Mouse (Mus musculus) adrenal gland, postnatal 14 days (tissue): ENCODE results near the gene Chd8. TPM values are rescaled to one million over a fixed set of nuclear protein-coding genes. Genes with fewer than 3 reads are reported as not detected.
A peak's percentile ranks its signal among the peaks of the same experiment; 100 is the strongest.
"Not testable (repeated sequence)": the region's sequence is repeated elsewhere in the genome, so short reads cannot be mapped to it uniquely, and the experiment has no call there.

Experiments used
- DNase-seq: peaks from one replicate; pipeline ENCODE4 v3.0.0; 2021; ENCODE audit warnings: mixed read lengths
- long read RNA-seq, 2 experiments: library from polyadenylated mRNA; stranded (forward); transcript quantifications; one replicate each; pipeline ENCODE4 v2.0.0; 2021
- total RNA-seq: library from RNA; stranded (reverse); gene quantifications from 2 replicates; pipeline ENCODE4 v1.2.3, GENCODE M21; 2021

Chd8 gene
- total RNA-seq = 88.4 and 93.0 TPM in 2 replicates
- long read RNA-seq, experiment 1, partial matches to known transcripts = 1 of 4 reads
- long read RNA-seq, experiment 1, other reads (novel, unspliced or antisense) = 3 of 4 reads
- long read RNA-seq, experiment 2, partial matches to known transcripts = 2 of 6 reads
- long read RNA-seq, experiment 2, other reads (novel, unspliced or antisense) = 4 of 6 reads

DNA sequence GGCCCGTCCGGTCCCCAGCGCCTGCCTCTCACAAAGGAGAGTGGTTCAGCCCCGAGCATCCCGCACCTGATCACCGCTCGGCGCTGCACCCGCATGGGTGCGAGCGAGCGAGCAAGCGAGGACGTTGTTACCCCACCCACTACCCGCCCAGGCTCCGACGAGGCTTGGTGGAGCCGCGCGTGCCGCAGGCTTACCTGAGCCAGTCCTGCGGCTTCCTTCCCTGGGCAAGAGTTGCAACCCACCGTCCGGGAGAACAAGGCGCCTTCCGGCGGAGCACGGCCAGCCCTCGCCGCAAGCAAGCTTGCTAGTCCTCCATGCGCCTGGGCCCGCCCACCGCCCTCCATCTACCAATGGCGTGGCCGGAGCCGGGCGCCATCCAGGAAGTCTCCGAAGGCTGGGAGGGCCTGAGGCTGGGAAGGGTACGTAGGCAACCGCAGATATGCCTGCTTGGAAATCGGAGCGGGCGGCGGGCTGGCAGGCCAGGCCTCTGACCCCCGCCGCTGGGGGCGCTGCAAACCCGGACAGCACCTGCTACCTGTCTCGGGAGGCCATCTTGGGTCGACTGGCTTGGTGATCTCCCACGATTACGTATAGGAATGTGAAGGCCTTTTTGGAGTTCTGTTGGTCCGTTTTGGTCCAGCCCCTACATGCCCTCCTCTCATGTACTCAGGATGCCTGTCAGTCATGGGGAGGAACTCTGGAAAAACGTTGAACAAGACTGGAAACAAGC, at the start of gene Chd8:
Gene Chd8, minus strand, starts transcription at position 297 of the 730 bp plus-strand sequence.
- DNase-seq = peak; percentile 99

DNA sequence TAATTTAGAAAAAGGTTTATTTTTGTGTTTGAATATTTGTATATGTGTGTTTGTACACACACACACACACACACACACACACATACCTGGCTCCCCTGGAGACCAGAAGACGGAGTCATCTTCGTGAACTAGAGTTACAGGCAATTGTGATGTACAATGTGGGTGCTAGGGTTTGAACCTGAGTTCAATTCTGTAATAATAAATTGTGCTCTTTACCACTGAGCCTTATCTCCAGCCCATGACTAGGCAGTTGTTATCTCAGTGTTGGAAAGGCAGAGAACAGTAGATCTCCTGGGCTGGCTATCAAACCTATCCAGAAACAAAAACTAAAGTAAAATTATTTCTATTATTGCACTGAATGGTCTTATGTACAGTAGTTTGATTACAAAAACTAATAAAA, 48.5 kb upstream of the Chd8 start:
- no peak for DNase-seq

DNA sequence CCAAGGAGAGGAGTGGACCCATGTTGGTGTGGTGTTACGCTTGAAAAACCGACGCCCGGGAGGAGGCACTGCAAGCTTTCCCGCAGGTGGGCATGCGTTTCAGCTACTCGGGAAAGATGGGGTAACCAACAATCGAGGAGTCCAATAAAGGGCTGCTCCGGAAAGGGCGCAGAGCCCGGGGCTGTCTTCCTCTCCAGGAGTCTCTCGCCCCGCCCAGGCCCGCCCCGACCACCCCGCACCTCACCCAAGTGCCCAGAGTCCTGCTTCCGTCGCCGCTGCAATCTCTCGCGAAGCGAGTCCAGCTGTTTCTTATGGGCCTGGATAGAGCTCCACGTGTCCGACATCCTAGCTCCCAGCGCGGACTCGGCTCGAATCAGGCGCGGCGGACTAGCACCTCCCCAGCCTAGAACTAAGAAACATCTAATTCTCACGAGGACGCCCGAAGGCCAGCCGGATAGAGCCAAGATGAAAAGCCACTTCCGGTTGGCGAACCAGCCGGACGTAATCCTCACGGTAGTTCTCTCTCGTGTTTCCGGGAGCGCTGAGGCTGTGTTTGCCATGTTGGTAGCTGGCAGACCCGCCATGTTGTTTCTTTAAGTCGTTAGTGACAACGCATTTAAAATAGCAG, 47.2 kb upstream of the Chd8 start, which contains the start of gene Mettl3:
Gene Mettl3, minus strand, starts transcription at position 485 of the 628 bp plus-strand sequence.
- DNase-seq = peak; percentile 94

DNA sequence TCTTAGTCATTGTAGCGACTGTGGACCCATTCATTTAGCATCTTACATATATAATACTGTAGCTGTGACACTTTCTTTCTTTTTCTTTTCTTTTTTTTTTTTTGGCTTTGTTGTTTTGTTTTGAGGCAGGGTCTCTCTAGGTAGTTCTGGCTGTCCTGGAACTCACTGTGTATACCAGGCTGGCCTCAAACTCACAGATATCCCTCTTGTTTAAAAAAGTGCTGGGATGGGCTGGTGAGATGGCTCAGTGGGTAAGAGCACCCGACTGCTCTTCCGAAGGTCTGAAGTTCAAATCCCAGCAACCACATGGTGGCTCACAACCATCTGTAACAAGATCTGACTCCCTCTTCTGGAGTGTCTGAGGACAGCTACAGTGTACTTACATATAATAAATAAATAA, 45.9 kb upstream of the Chd8 start:
- DNase-seq = not testable (repeated sequence)

DNA sequence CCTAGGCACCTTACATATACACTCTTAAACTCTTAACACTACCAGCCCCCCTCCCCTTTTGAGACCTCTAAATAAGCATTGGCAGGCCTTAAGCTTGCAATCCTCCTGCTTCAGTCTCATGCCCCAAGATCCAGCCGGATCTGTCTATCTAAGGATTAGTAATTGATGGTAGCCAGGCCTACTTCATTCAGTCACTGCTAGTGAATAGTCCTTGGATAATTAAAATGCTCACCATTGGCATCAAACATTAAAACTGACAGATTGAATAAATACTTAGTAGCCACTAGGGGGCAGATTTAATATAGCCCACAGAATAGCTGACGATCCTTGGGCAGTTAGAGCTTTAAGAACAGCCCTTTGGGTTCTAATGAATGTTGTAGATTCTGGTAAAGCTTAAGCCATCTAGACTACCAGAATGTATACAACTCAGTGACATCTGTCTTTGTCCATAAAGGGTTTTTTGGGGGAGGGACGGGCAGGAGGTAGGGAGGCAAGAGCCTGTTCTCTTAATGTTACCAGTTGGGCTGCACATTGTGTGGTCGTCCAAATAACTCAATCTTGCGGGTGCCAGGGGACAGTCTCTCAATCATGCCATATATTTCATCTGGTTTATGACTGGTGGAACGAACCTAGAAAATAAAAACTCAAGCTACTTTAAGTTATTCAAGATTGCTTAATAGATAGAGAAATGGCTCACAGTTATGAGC, 38.1 kb upstream of the Chd8 start:
- DNase-seq = no peak

DNA sequence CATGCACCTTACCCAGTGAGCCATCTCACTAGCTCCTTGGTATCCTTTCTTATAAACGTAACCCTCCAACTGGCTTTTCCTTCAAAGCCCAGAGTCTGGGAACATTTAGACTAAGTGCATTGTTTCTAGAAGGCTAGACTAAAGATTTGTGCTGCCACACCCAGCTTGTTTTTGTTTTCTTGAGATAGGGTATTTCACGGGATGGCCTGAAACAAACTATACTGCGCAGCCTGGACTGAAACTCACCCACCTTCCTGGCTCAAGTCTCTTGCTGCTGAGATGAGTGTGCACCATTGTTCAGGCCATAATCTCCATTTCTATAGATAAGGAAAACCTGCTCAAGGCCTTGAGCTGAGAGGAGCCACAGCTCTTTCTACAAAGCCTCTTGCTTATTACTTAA, 26.6 kb upstream of the Chd8 start:
- no peak for DNase-seq

DNA sequence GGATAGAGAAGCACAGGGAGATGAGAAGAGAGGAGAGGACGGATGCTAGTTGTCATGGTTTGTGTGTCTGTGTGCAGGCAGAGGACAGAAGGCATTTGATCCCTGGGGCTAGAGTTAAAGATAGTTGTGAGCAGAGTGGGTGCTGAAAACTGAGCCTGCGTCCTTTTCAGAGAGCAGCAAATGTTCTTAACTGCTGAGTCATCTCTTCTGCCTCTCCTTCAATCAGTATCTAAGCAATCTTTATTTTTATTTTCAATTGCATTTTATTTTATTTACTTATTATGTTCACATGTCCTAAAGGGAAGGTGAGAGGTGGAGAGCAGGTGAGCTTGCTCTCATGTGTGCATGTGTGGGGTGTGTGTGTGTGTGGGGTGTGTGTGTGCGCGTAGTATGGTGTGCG, 26.0 kb upstream of the Chd8 start:
- DNase-seq = no peak

DNA sequence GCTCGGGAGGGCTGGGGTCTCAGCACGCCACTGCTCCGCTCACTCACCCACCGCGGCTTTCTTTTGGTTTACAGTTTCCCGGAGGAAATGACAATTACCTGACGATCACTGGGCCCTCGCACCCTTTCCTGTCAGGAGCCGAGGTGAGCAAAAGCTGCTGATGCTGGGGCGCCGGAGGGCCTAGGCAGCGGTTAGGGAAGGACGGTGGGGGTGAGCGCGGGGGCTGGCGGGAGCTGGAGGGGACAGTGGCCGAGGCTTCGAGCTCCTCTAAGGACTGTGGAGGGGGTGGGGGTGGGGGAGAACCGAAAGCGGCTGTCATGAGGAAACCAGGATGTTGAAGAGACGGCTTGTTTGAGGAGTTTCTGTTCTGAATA, 22.2 kb upstream of the Chd8 start:
- peak; percentile 60 for DNase-seq

DNA sequence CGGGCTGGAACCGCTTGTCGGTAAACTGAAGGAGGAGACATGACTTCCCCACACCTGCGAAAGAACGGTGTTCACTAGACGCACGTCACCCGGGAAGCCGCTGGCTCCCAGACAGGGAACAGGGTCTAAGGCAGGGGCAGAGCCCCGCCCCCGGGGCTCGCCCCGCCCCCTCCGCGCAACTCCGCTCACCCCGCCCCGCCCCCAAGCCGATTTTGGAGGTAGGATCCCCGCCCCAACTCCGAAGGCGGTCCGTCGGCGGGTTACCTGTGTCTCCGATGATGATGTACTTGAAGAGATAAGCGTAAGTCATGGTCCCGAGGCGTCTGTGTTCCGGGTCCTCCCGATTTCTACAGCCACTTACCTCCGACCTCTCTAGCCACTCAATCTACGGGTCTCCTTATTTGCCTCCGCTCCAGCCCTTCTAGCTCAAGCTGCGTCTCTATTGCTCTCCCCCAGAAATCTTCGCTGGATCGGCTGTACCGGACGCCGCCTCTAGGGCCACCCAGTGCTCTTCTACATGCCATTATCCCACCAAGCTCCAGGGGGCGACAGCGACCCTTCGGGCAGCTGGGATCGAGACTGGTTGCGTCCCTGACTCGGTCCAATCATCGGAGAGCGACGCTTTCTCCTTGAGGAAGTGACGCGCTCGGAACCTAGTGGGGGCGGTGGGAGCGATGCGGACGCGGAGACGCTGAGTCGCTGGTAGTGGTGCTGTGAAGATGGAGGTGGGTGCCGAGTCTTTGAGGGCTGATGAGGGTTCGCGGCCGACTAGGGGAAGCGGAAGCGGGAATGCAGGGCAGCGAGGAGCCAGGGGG, 21.6 kb upstream of the Chd8 start, which contains the start of the genes Tox4 and Rab2b:
Gene Tox4, plus strand, starts transcription at position 215 of the 815 bp plus-strand sequence.
Gene Rab2b, minus strand, starts transcription at position 614 of the 815 bp plus-strand sequence.
- peak; percentile 99 for DNase-seq

DNA sequence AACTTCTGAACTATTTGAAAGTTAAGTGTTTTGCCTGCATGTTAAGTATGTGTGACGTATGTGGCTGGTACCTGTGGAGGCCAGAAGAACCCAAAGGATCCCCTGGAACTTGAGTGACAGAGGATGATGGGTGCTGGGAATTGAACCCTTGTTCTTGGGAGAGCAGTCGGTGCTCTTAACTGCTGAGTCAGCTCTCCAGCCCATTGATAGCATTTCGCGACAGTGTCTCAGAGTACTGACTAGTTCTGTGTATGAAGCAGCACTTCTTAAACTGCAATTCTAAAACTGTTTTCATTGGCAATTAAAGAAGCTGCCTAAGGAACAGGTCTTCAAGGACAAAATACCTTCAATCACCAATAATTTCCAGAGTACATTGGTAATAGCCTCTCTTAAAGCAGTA, 19.6 kb upstream of the Chd8 start:
- DNase-seq = no peak

DNA sequence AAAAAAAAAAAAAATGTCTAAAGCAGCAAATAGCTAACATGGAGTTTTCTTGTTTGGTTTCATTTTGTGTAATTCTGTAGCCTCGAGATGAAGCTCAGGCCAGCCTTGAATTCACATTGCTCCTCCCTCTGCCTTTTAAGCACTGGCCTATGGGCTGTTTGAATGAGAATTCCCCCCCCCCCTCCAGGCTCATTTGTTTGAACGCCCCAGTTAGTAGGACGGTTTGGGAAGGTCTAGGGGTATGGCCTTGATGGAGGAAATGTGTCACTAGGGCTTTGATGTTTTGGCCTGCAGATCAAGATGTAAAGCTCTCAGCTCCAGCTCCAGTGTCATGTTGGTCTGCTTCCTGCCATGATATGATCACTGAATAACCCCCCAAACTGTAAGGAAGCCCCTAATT, 15.2 kb upstream of the Chd8 start:
- peak; percentile 75 for DNase-seq

DNA sequence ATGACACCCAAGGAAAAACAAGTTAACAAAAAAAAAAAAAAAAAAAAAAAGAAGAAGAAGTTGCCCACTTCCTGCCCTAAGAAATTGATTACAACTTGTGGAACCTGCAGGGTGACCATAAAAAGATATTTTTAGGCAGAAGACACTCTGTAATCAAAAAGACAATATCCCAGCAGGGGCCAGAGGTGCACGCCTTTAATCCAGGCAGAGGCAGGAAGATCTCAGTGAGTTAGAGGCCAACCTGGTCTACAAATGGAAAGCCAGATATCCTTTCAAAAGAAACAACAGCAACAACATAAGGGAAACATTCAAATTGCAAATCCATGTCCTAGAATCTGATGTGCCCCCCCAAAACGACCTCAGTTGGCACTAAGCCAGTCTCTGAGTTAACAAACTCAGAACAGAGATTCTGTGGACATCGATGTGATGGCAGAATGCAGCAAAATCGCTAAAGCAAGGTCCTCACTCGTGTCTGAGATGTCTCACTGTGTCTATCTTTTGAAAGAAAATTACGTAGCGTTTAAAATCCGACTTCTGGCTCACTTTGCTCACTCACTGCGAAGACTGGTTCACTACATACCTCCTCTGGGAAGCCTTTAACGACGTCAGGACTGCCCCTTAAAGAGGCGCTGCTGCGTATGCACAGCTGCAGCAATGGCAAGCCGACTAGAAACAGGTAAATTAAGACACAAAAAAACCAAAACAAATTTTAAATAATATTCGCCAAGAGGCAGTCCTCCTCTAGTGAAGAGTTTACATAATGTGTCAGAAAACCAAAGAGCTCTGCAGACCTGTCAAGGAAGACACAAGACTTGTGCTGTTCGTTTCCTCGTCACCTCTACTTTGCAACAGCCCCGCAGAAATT, 1.0 kb downstream of the Chd8 start:
- no peak for DNase-seq

DNA sequence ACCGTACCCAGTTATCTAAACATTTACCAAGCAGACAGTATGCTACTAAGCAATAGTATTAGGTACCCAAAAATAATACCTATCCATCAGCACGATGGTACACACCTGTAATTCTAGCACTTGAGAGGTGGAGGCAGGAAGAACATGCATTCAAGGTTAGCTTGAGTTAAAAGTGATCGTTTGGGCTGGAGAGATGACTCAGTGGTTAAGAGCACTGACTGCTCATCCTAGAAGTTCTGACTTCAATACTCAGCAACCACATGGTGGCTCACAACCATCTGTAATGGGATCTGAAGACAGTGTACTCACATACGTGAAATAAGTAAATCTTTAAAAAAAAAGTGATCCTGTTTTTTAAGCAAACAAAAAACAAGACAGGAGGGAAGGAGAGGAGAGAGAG, 11.5 kb downstream of the Chd8 start:
- no peak for DNase-seq

DNA sequence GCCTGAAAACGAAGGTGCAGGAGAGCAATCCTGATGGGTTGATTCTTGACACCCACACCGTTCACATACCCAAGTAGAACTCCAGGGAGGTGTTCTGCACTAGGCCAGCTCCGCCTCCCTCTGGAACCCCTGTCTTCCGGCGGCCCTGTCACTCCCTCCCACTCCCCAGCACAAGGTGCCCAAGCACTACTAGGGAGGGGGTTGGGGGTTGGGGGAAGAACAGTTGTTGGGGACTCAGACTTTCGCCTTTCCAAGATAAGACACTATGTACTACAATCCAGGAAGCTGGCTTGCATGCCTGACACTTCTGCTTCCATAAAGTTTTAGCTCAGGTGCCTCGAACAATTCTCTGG, 12.9 kb downstream of the Chd8 start:
- no peak for DNase-seq

DNA sequence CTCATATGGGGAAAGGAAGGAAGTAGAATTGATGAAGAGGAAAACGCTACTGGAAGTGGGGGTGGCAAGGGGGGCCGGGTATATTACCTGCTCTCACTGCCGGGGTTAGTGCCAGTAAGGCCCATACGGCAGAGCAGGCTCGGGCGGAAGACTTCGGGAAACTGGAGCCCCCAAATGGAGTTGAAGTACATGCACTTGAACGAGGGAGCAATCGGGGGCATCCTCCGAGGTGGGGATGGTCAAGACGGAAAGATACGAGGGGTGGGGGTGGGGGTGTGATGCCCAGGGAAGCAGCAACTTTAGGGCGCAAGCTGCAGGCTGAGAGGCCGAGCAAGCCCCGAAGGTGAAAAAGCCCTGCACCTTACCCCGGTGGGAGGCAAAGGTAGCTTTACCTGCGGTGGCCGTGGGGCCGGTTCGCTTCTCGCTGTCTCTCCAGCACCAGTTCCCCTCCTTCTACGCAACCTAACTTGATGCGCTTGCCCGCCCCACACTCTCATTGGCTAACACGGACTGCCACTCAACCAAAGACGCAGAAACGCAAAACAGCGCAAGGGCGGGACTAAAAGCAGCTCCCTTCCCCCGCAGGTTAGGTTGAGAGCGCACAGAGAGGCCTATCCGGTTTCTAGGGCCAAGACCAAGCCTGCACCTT, 13.4 kb downstream of the Chd8 start:
- peak; percentile 100 for DNase-seq

DNA sequence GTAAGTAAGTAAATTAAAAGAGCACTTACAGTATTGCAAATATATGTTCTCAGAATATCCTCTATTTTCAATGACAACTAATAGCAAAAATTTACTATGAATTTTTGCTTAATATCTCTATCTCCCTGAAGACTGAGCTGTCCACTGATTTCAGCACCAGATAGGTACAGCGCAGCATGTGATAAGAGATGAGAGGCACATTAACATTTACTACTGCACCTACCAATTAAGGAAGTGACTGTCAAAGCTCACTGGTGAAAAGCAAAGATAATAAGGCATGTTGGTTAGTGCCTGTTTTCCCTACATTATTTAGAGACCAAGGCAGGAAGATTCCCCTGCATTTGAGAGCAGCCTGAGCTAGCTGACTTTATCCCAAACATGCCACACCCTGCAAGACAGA, 21.4 kb downstream of the Chd8 start:
- DNase-seq = no peak

DNA sequence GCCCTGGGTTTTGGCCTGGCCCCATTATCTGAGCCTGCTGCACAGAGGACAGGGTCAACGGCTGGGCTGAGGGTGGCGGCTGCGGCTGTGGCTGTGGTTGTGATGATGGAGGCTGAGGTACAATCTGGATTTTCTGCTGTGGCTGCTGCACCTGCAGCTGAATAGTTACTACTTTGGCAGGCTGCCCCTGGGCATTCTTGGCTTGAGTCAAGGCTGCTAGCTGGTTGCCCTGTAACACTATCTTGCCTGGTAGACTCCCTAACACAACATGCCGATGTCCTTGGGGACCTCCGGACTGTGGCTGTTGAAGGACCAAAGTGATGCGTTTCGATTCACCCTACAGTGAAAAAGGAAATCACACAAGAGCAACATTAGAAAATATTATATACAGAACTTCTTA, 22.4 kb downstream of the Chd8 start:
- peak; percentile 78 for DNase-seq

DNA sequence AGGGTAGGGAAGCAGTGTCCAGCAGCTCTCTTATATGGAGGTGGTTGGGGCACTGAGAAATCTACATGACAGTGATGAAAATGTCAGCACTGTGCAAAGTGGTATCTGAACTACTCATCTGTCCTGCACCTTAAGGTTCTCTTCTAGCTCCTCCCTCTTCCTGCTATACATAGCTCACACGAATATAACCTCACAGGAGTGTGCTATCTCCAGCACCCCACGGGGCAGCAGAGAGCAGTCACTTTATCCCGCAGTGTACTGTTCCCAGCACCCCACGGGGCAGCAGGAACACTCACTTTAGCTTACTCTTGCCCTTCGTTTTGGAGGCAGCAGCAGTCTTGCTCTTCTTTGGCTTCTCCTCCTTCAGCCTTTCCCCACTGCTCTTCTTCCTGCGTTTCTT, 25.3 kb downstream of the Chd8 start:
- no peak for DNase-seq

DNA sequence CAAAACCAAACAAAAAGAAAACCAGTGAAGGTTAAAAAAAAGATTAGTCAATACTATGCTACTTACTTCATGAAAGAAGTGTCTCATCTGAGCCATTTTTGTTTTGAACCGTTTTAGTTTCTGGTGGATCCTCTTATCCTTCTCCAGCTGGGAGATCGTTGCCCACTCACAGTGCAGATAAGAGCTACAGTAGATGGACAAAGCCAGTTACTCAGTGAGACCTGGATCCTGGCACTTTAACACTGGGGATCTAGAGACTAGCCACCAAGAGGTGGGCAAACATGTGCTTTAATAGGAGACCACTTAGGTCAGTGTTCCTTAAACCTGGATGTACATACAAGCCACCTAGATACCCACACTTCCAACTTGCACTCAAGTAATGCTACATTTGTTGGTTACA, 31.6 kb downstream of the Chd8 start:
- no peak for DNase-seq

DNA sequence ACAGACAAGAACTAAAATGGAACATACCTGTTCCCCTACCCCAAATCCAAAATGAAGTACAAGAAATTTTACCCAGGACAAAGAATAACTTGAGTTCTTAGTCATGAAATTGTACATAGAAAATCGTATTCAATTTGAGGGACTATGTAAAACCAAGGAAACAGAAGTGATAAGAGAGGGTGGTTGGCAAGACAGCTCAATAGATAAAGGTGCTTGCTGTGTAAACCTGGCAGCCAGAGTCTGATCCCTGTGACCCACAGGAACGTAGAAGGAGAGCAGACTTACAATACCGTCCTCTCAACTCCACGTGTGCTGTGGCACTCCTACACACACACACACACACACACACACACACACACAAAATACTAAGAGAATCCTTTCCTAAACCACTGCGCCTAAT, 40.3 kb downstream of the Chd8 start:
- no peak for DNase-seq

DNA sequence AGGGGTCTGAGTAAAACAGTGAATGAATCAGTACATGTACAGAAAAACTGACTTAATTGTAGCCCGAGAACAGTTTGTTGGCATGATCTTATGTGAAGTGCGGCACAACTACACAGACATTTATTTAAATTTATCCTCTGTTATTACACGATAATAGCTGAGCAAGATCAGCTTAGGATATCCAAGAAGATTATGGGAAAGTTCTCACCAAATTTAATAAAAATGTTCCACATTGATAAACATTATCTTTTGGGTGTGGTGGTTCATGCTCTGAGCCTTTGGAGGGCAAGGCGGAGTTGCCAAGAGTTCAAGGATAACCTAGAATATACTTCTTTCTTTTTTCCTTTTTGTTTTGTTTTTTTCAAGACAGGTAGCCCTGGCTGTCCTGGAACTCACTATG, 58.2 kb downstream of the Chd8 start:
- no peak for DNase-seq
